Mouse (Mus musculus): ENCODE data around the gene Grik5. TPM values are rescaled to one million over a fixed set of nuclear protein-coding genes. Genes with fewer than 3 reads are reported as not detected.
A peak's percentile ranks its signal among the peaks of the same experiment; 100 is the strongest.

Grik5 gene
- polyA plus RNA-seq, 1 experiment from 2014 or later: 4.5 TPM

DNA sequence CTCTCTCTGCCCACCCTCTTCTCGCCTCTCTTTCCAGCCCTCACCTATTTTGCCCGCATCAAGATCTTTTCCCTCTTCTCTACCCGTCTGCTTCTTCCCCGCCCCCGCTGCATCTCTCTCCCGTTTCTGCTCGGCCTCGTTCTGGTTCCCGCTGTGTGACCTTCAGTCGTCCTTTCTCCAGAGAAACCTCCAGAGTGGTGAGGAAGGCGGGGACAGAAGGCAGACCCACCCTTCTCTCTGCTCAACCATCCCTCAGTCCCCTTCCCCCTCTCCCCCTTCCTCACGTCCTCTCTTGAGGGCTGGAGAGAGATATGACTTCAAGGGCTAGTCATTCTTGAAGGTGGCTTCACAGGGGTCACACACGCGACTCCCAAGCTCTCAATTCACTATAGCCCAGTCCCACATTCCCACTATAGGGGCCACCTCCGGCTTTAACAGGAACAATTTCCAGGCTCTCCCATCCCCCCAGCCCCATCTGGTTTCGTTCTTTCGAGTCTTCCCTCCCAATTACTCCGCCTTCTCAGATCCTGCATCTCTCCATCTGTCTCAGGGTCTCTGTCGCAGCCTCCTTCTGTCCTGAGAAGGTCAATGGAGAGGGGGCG, 62.9 kb downstream of the Grik5 start:
- Histone ChIP-seq H3K27me3 (replicated peaks; ENCODE audit: low read depth, poor library complexity, severe bottlenecking) (peaks cover 92% of the 10 kb centered on the region), H3K4me1 (peaks cover 45% of the 10 kb centered on the region), H3K9me3 (no peaks in the 10 kb centered on the region), H3K4me3 (peak overlapping the region; percentile 60; the same call in 1 of the 2 replicates), H3K36me3 (replicated peaks) (peaks cover 21% of the 10 kb centered on the region), H3K27ac (replicated peaks) (no peak overlapping the region)
- 7% methylated on average over 20 of the region's 20 CpGs for WGBS
- DNase-seq (ENCODE audit: low spot score): peak; percentile 27

DNA sequence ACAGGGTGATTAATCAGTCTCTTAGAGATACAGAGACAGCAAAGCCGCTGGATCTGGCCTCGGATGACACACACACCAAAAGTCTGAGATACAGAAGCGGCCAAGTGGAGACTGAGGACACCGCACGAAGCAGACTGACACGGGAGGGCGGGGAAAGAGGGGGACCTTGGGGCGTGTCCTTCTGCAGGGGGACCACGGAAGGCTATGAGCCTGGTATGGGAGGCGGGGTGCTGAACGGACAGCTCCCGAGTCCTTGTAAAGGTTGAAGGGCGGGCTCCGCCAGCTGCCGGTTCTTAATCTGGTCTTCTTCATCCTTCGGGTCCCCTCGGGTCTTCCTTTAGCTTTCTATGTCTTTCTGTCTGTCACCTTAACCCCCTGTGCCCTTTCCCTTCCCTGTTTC, 63.5 kb downstream of the Grik5 start:
- Histone ChIP-seq H3K36me3 (replicated peaks) (peaks cover 16% of the 10 kb centered on the region), H3K27me3 (replicated peaks; ENCODE audit: low read depth, poor library complexity, severe bottlenecking) (peaks cover 97% of the 10 kb centered on the region), H3K4me3 (peak overlapping the region; percentile 60; the same call in 1 of the 2 replicates), H3K9me3 (no peaks in the 10 kb centered on the region), H3K4me1 (peaks cover 45% of the 10 kb centered on the region), H3K27ac (replicated peaks) (no peak overlapping the region)
- WGBS: 2% methylated on average over 17 of the region's 17 CpGs
- DNase-seq (ENCODE audit: low spot score): peak; percentile 85

DNA sequence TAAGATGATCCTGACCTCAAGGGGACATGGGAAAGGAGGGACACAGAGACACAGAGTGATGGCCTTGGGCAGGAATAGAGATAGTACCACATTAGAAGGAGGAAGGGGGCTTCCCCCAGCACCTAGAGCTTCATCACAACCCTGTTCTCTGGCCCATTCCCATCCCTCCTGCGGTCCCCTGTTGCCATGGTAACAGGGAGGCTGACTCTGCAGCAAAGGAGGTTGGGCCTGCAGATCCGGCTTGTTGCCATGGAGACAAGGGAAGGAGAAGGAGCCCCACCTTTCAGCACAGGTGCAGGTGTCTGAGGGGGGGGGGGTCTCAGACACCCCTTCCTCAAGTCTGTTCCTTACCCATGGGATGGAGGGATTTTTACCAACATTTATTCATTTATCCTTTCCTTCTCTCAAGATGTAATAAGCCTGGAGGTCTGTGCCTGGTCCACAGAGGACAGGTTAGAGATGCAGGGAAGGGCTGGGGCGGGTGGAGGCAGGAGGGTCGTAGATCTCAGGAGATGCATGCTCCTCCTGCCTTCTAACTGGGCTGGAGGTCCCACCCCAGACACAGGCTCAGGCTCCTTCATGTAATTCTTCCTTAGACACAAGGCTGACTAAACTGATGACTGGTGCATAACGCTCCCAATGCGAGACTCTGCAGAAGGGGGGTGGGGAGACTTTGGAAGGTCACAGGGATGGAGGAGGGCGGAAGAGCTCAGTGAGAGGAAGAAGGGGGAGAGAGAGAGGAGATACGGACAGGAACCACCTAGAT, 64.4 kb downstream of the Grik5 start:
- no peak overlapping the region for H3K4me3 ChIP-seq
- no peak for DNase-seq (ENCODE audit: low spot score)
- H3K4me1 ChIP-seq: peaks cover 48% of the 10 kb centered on the region
- H3K36me3 ChIP-seq (replicated peaks): peaks cover 7% of the 10 kb centered on the region
- no peaks in the 10 kb centered on the region for H3K9me3 ChIP-seq
- H3K27ac ChIP-seq (replicated peaks): no peak overlapping the region
- peaks cover 100% of the 10 kb centered on the region for H3K27me3 ChIP-seq (replicated peaks; ENCODE audit: low read depth, poor library complexity, severe bottlenecking)
- WGBS: 25% methylated on average over 8 of the region's 8 CpGs

DNA sequence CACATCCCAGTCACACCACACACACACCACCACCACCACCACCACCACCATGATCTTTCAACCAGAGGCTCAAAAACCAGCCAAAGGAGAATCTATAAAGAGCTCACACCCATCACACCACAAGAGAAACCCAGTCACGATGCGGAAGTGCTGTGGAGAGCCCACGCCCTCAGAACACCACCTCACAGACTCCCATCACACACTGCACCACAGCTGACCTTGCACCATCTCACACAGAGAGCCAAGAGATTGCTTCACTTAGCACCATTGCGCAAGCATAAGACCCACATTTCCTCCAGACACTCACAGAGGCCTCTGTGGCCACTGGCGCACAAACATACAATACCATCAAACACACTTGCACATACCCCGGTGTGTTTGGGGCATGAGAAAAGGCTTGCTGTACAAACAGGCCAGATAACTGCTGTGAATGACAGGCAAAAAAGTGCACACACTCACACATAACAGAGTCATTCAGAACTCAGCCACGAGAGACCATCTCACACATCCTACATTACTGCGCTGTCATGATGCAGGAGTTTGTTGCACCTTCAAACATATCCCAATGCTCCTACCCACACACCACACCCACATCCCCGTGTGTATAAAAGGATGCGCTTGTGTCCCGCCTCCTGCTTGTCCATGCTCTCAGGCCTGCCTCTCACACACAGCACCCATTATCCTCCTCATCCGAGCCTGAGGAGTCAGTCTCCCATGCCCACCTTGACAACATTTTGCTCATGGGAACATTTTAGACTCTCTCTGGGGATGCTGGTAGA, 65.4 kb downstream of the Grik5 start:
- H3K4me3 ChIP-seq: no peak overlapping the region
- no peak for DNase-seq (ENCODE audit: low spot score)
- H3K36me3 ChIP-seq (replicated peaks): no peaks in the 10 kb centered on the region
- whole genome bisulfite sequencing: 87% methylated on average over 12 of the region's 12 CpGs
- peaks cover 48% of the 10 kb centered on the region for H3K4me1 ChIP-seq
- H3K27ac ChIP-seq (replicated peaks): no peak overlapping the region
- H3K9me3 ChIP-seq: no peaks in the 10 kb centered on the region
- H3K27me3 ChIP-seq (replicated peaks; ENCODE audit: low read depth, poor library complexity, severe bottlenecking): peaks cover 99% of the 10 kb centered on the region

DNA sequence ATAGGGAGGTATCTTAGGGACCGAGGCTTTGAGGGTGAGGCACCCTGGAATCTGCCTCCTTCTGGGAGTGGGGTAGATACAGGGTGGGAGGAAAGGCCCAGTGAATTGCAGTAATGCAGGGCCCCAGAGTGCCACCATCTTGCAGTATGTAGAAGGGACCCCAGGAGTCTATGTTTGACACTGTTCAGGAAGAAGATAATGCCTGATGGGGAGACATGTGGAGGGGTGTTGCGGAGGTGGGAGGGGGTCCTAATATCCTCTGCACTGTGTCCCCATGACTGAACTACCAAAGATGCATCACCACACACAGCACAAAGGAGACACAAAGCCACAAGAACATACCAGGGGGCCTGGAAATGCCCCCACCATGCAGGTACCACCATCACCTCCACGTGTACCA, 66.0 kb downstream of the Grik5 start:
- Histone ChIP-seq H3K36me3 (replicated peaks) (no peaks in the 10 kb centered on the region), H3K27me3 (replicated peaks; ENCODE audit: low read depth, poor library complexity, severe bottlenecking) (peaks cover 94% of the 10 kb centered on the region), H3K4me3 (peak overlapping the region; percentile 61), H3K27ac (replicated peaks) (peak overlapping the region; percentile 25; the same call in 1 of the 2 replicates), H3K9me3 (no peaks in the 10 kb centered on the region), H3K4me1 (peaks cover 45% of the 10 kb centered on the region)
- DNase-seq (ENCODE audit: low spot score): no peak
- WGBS: 74% methylated on average over 3 of the region's 3 CpGs

DNA sequence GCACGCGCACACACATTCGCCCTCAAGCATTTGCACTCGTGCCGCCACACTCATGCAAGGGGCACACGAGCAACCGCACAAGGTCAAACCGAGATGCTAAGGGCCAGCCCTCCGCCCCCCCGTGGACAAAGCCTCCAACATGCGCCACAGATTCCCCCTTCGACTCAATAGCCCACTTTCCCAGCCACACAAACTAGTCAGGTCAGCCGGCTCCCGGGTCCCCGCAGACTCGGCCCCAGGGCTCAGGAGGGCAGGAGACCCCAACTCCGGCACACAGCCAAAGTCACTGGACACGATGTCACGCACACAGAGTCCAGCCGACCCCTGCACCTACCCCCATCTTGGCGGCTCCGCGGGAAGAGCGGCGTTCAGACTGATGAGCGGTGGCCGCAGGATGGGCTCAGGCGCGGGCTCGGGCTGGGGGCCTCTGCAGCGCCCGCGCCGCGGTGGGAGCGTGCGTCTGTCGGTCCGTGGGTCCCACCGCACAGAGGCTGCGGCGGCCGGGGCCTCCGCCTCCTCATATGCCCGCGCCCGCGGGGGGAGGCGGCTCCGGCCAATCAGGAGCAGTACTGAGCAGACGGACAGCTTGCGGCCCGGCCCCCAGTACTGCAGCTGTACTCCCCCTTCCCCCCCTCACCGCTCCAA, 66.6 kb downstream of the Grik5 start, which contains the start of gene Atp1a3:
Atp1a3 (minus strand) TSS at position 538 of the 645 bp plus-strand sequence.
- Histone ChIP-seq H3K27ac (replicated peaks) (peak within 1 kb of the TSS; percentile 25; the same call in 1 of the 2 replicates), H3K36me3 (replicated peaks) (no peaks in the 10 kb centered on the region), H3K4me1 (peaks cover 41% of the 10 kb centered on the region), H3K27me3 (replicated peaks; ENCODE audit: low read depth, poor library complexity, severe bottlenecking) (peaks cover 88% of the 10 kb centered on the region), H3K4me3 (peak within 1 kb of the TSS; percentile 61), H3K9me3 (no peaks in the 10 kb centered on the region)
- peak; percentile 69 for DNase-seq (ENCODE audit: low spot score)
- 1% methylated on average over 54 of the region's 54 CpGs for WGBS

DNA sequence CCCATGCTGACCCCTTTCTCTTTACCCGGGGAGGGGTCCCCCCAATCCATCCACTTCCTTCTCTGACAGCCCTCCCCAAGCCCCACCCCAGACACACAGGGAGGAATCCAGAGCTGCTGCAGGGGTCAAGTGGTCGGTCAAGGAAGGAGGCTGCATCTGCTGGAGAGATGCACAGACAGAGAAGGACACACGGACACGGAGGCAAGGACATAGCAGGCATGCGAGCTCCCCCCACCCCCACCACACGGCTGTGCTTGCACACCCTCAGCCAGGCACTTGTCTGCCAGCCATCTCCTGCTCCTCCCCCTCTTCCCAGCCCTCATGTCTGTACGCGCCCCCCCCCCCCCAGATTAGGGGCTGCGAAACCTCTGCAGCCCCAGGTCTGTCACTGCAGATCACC, 67.3 kb downstream of the Grik5 start:
- Histone ChIP-seq H3K36me3 (replicated peaks) (no peaks in the 10 kb centered on the region), H3K27me3 (replicated peaks; ENCODE audit: low read depth, poor library complexity, severe bottlenecking) (peaks cover 80% of the 10 kb centered on the region), H3K9me3 (no peaks in the 10 kb centered on the region), H3K27ac (replicated peaks) (no peak overlapping the region), H3K4me1 (peaks cover 34% of the 10 kb centered on the region), H3K4me3 (peak overlapping the region; percentile 61)
- 33% methylated on average over 9 of the region's 9 CpGs for WGBS
- DNase-seq (ENCODE audit: low spot score): no peak

DNA sequence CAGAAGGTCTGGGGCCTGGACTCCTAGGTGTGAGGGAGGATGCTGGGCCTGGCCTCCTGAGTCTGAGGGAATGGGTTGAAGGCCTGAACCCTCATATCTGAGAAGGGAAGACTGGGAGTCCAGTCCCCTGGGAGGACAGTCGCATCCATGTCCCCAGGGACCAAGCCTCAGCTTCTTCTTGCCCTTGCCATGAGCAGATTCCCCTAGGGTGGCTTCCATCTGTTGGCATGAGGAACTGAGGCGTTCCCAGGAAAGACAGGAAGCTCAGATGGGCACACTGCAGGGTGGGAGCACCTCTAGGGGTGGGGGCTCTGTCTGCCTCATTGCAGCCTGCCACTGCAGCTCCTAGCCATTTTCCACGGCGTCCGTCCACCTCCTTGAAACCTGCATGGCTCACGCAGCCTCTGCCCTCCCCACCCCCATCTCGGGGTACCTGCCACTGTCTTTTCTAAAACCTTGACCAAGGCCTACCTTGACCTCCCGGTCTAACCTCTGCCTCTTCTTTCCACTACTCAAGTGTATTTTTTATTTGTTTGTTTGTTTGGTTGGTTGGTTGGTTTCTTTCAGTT, 68.2 kb downstream of the Grik5 start:
- Histone ChIP-seq H3K27ac (replicated peaks) (no peak overlapping the region), H3K27me3 (replicated peaks; ENCODE audit: low read depth, poor library complexity, severe bottlenecking) (peaks cover 71% of the 10 kb centered on the region), H3K36me3 (replicated peaks) (no peaks in the 10 kb centered on the region), H3K4me3 (no peak overlapping the region), H3K4me1 (peaks cover 25% of the 10 kb centered on the region), H3K9me3 (no peaks in the 10 kb centered on the region)
- DNase-seq (ENCODE audit: low spot score): no peak
- 90% methylated on average over 8 of the region's 8 CpGs for WGBS

DNA sequence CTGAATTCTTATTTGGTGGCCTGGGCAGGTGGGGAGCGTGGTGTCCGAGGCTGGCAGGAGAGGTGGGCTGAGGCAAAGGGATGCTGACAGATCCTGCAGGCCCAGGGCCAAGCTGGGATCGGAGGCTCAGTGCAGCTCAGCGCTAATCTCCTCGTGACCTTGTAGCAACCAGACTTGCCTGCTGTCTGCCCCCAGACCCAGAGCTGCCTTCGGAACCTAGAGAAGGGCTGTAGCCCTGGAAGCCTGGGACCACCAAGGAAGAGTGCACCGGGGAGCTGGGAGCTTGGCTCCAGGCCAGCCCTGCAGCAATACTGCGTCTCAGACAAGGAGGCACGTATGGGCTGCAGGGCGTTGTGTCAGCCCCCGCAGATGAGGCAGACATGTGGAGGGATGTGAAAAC, 68.9 kb downstream of the Grik5 start:
- no peak overlapping the region for H3K27ac ChIP-seq (replicated peaks)
- peaks cover 65% of the 10 kb centered on the region for H3K27me3 ChIP-seq (replicated peaks; ENCODE audit: low read depth, poor library complexity, severe bottlenecking)
- no peaks in the 10 kb centered on the region for H3K36me3 ChIP-seq (replicated peaks)
- 59% methylated on average over 11 of the region's 11 CpGs for WGBS
- no peaks in the 10 kb centered on the region for H3K9me3 ChIP-seq
- H3K4me3 ChIP-seq: no peak overlapping the region
- DNase-seq (ENCODE audit: low spot score): no peak
- peaks cover 20% of the 10 kb centered on the region for H3K4me1 ChIP-seq

DNA sequence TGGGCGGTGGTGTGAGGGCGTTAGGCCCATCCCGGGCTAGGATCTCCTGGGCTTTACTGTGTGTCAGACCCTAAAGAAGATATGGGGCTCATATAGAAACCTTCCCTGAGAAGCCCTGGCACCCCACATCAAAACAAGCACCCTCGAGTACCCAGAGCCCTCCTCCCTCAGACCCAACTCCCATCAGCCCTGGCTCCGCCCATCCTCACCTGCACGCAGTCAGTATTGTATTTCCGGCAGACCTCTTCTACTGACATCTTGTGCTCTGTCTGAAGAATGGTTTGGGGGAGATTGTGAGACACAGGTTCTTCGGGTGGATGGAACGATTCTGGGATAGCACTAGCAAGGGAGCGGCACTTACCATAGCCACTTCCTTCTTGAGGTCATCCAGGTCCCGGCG, 71.4 kb downstream of the Grik5 start:
- no peak overlapping the region for H3K4me3 ChIP-seq
- no peak overlapping the region for H3K27ac ChIP-seq (replicated peaks)
- 76% methylated on average over 12 of the region's 12 CpGs for WGBS
- H3K36me3 ChIP-seq (replicated peaks): no peaks in the 10 kb centered on the region
- DNase-seq (ENCODE audit: low spot score): no peak
- H3K27me3 ChIP-seq (replicated peaks; ENCODE audit: low read depth, poor library complexity, severe bottlenecking): peaks cover 39% of the 10 kb centered on the region
- H3K4me1 ChIP-seq: peaks cover 15% of the 10 kb centered on the region
- H3K9me3 ChIP-seq: no peaks in the 10 kb centered on the region

DNA sequence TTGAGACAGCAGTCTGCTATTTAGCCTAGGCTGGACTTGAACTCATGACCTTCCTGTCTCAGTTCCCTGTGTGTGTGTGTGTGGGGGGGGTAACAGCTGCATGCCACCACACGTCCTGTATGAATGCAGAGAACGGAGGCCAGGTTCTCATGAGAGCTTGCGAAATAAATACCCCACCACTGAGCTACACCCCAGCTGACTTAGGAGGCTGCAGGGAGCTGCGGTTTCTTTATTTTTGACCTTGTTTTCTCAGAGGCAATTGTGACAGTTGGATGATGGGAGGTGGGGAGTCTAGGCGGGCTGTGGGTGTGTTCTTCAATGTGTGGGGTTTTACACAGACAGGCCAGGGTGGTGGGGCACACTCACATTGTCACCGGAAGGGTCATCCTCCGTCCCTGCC, 71.9 kb downstream of the Grik5 start:
- Histone ChIP-seq H3K4me3 (no peak overlapping the region), H3K4me1 (peaks cover 10% of the 10 kb centered on the region), H3K27ac (replicated peaks) (no peak overlapping the region), H3K9me3 (no peaks in the 10 kb centered on the region), H3K36me3 (replicated peaks) (no peaks in the 10 kb centered on the region), H3K27me3 (replicated peaks; ENCODE audit: low read depth, poor library complexity, severe bottlenecking) (peaks cover 34% of the 10 kb centered on the region)
- WGBS: 75% methylated on average over 7 of the region's 7 CpGs
- DNase-seq (ENCODE audit: low spot score): no peak

DNA sequence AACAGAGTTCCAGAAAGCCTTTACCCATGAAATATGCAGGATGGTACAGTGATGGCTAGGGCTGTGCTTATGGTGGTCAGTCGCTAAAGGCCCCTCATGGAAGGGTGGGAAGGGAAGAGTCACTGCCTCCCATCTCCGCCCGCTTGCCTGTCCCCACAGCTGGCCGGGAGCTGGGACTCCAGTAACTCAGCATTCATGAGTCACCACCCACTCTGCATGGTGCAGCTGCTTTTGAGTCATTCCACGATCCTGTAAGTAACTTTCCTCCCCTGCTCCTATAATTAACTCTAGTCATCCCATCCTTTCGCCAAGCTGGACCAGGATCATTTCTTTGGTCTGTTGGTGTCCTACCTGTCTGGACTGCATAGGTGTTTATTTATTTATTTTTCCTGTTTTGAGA, 79.1 kb downstream of the Grik5 start:
- Histone ChIP-seq H3K27ac (replicated peaks) (no peak overlapping the region), H3K27me3 (replicated peaks; ENCODE audit: low read depth, poor library complexity, severe bottlenecking) (no peaks in the 10 kb centered on the region), H3K4me3 (no peak overlapping the region), H3K9me3 (no peaks in the 10 kb centered on the region; the same call in 1 of the 2 replicates), H3K4me1 (no peaks in the 10 kb centered on the region), H3K36me3 (replicated peaks) (no peaks in the 10 kb centered on the region)
- DNase-seq (ENCODE audit: low spot score): no peak
- WGBS: 81% methylated on average over 6 of the region's 6 CpGs

Measured in embryonic facial prominence, embryonic 10.5 days (tissue).